Mouse (Mus musculus): ENCODE measurements around the gene Lrpprc.

DNA sequence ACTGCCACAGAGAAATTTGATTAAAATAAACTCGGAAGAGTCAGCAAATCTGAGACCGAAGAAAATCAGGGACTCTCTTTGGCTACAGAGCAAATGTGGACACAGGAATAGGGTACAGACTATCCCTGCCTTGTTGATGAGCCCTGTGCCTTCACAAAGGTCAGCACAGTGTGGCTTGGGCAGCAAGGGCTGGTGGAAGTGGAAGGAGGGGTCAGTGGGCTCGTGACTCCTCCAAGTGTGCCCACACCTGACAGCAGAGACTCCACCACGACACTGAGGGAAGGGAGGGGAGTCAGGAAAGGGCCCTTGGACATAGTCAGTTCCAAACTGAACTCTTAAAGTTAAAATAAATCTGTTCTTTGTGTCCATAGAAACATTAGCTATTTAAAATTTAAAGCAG is 75.7 kb downstream of the Lrpprc start:
- TF ChIP-seq CTCF (IDR thresholded peaks at IDR 0.05) (no peak), EP300 (IDR thresholded peaks at IDR 0.05) (no peak)
